Mouse (Mus musculus) kidney, embryonic 16.5 days (tissue): ENCODE results near the gene Bcat1. TPM values are rescaled to one million over a fixed set of nuclear protein-coding genes. Genes with fewer than 3 reads are reported as not detected.
A peak's percentile ranks its signal among the peaks of the same experiment; 100 is the strongest.
"Not testable (repeated sequence)": the region's sequence is repeated elsewhere in the genome, so short reads cannot be mapped to it uniquely, and the experiment has no call there.

ENCODE experiments used
- ATAC-seq: fragments of 200-750 bp; cut with Nextera tagmentation; 2 replicates; pipeline ENCODE4 v1.8.0; 2017; ENCODE audit warnings: moderate TSS enrichment; ENCODE audit not compliant: low FRiP score, low TSS enrichment
- H3K27ac ChIP-seq: fragments of 300-500 bp; sonication (generic); 2 replicates; pipeline ENCODE4 v1.5.1; 2014; ENCODE audit warnings: low read length
- H3K27me3 ChIP-seq: fragments of 300-500 bp; sonication (generic); 2 replicates; pipeline ENCODE4 v1.6.1; 2014; ENCODE audit warnings: low read length, control low read depth, mixed read lengths; ENCODE audit not compliant: insufficient read depth
- H3K36me3 ChIP-seq: fragments of 300-500 bp; sonication (generic); 2 replicates; pipeline ENCODE4 v1.6.1; 2014; ENCODE audit warnings: low read length, control low read depth, mixed read lengths; ENCODE audit not compliant: insufficient read depth
- H3K4me1 ChIP-seq: fragments of 300-500 bp; sonication (generic); 2 replicates; pipeline ENCODE4 v1.6.1; 2014; ENCODE audit warnings: low read length, control low read depth, mixed read lengths; ENCODE audit not compliant: insufficient read depth
- H3K4me2 ChIP-seq: fragments of 300-500 bp; sonication (generic); replicated peaks from 2 replicates; pipeline ENCODE4 v1.6.1; 2014; ENCODE audit warnings: low read depth, low read length
- H3K4me3 ChIP-seq: fragments of 300-500 bp; sonication (generic); 2 replicates; pipeline ENCODE4 v1.5.1; 2014; ENCODE audit warnings: mild to moderate bottlenecking, low read length
- H3K9ac ChIP-seq: fragments of 300-500 bp; sonication (generic); replicated peaks from 2 replicates; pipeline ENCODE4 v1.6.1; 2014; ENCODE audit warnings: low read length
- H3K9me3 ChIP-seq: fragments of 300-500 bp; sonication (generic); 2 replicates; pipeline ENCODE4 v1.6.1; 2016; ENCODE audit warnings: low read length, control low read depth
- WGBS: fragments of 180-500 bp; shearing (Covaris S2); extraction: QIAGEN DNeasy Blood & Tissue Kit; methylation state at CpG from one replicate; pipeline ENCODE4 v1.1.7; 2014; 5-methylcytosine and 5-hydroxymethylcytosine counted together
- polyA plus RNA-seq: library from polyadenylated mRNA; unstranded; fragments of >200 nt; fragmentation: Nextera tagmentation; extraction: Ambion mirVana; gene quantifications from 2 replicates; pipeline ENCODE4 v1.2.1, GENCODE M21; 2015

Bcat1 gene
- polyA plus RNA-seq, 1 experiment from 2014 or later, result 7.1 TPM

DNA sequence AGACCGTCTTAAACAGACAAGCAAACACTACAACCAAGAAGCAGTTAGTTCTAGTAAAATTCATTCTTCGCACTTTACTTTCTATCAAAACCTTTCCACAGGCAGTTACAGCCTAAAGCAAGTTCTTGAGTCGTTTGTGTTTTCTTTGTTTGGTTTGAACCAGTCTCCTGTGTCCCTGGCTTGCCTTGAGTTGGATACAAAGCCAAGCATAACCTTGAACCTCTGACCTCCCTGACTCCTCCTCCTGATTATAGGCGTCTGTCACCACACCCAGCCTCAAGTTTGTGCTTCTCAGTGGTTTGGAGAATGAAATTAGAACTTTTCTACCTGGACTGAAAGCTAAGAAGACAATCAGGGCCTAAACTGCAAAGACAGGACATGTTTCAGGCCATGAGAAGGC lies 18.4 kb upstream of the Bcat1 start:
- no peak overlapping the region for H3K27ac ChIP-seq
- WGBS, result 72% methylated on average over 4 of the region's 4 CpGs
- no peaks in the 10 kb centered on the region for H3K4me1 ChIP-seq
- H3K27me3 ChIP-seq, result no peaks in the 10 kb centered on the region
- no peak overlapping the region for H3K4me2 ChIP-seq
- H3K36me3 ChIP-seq, result no peaks in the 10 kb centered on the region
- no peak overlapping the region for H3K4me3 ChIP-seq
- ATAC-seq, result no peak
- no peaks in the 10 kb centered on the region for H3K9me3 ChIP-seq
- H3K9ac ChIP-seq, result no peak overlapping the region

DNA sequence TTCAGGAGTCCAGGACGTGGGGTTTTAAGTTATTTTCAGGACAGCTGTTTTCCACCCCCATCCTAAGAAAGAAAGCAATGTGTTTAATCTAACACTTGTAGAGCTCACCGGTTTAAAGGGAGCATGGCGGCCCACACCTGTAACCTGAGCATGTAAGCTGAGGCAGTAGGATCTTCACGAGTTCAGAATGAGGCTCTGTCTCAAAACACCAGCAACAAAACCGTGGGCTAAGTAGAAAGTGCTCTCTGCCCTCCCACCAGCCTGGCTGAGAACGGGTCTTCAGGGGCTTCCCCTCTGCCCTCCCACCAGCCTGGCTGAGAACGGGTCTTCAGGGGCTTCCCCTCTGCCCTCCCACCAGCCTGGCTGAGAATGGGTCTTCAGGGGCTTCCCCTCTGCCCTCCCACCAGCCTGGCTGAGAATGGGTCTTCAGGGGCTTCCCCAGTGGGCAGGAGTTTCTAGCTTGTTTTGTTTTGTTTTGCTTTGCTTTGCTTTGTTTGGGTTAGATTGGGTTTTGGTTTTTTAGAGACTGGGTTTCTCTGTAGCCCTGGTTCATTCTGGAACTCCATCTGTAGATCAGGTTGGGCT lies 17.1 kb upstream of the Bcat1 start:
- H3K36me3 ChIP-seq, H3K4me2 ChIP-seq, H3K9ac ChIP-seq, H3K27ac ChIP-seq, ATAC-seq, H3K4me3 ChIP-seq, H3K9me3 ChIP-seq, H3K4me1 ChIP-seq, H3K27me3 ChIP-seq: not testable (repeated sequence)
- 42% methylated on average over 7 of the region's 7 CpGs for WGBS

DNA sequence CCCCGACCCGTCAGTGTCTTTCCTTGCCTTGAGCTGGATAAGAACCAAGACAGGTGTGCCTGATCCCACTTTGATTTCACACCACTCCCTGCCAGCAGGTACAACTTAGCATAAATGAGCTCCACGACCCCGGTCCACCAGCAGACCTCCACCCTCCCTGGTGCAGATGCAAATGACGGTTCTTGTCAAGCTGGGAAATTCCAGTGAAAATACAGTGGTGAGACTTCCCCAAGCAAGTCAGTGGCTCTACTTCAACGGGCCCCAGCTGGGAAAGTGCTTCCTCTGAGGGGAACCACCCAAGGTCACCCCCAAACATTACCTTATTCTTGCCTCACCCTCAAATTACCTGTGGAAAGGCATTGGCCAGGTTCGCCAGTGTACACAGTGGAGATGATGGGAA lies 16.0 kb upstream of the Bcat1 start:
- Histone ChIP-seq H3K4me1 (no peaks in the 10 kb centered on the region), H3K4me3 (no peak overlapping the region), H3K4me2 (no peak overlapping the region), H3K9ac (no peak overlapping the region), H3K9me3 (no peaks in the 10 kb centered on the region), H3K36me3 (no peaks in the 10 kb centered on the region), H3K27me3 (no peaks in the 10 kb centered on the region), H3K27ac (no peak overlapping the region)
- no peak for ATAC-seq
- WGBS, result 82% methylated on average over 7 of the region's 7 CpGs

DNA sequence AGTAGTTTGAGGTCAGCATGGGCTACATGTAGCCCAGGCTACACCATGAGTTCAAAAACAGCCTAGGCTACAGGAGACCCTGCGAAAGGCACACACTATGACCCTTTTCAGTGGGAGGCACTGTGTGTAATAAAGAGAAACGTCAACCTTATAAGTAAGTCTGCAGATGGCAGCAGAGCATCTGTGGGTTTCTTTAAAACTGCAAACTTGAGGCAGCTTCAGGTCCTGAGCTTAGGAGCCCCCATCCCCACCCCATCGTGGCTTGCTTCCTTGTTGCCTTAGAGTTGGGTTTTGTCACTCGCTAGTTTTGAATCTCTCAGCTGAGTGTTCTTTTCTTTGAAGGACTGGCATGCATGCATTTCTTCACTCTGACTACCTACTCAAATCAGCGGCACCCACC lies 14.9 kb upstream of the Bcat1 start:
- Histone ChIP-seq H3K4me1 (no peaks in the 10 kb centered on the region), H3K27ac (no peak overlapping the region), H3K9ac (no peak overlapping the region), H3K4me2 (no peak overlapping the region), H3K27me3 (no peaks in the 10 kb centered on the region), H3K9me3 (no peaks in the 10 kb centered on the region), H3K36me3 (no peaks in the 10 kb centered on the region), H3K4me3 (no peak overlapping the region)
- 64% methylated on average over 5 of the region's 5 CpGs for WGBS
- peak; percentile 42; the same call in 1 of the 2 replicates for ATAC-seq

DNA sequence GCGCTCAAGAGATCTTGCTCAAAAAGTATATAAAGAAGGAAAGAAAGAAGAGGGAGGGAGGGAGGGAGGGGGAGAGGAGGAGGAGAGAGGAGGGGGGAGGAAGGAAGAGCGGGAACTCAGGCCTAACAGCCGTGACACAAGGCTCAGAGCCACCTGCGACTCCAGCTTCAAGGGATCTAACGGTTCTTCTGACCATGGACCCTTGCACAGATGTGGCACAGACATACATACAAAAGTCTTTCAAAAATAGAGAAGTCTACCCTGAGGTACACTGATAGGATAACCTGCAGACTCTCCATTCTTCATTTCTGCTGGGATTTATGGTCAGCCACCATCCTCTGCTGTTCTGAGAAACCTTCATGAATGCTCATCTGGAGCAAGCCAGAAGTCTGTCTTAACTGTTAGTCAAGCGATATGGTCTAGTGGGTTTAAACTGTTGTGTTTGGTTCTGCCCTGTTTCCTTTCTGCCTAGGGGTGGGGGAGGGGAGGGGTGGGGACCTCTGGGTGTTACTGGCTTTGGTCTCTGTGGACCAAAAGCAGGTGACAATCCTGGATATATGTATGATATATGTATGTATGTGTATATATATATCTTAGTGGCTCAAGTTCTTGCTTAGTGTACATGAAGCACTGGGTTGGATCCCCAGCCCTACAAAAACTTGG lies 14.3 kb upstream of the Bcat1 start:
- Histone ChIP-seq H3K36me3 (no peaks in the 10 kb centered on the region), H3K4me3 (no peak overlapping the region), H3K27me3 (no peaks in the 10 kb centered on the region), H3K4me1 (no peaks in the 10 kb centered on the region), H3K9ac (no peak overlapping the region), H3K9me3 (no peaks in the 10 kb centered on the region), H3K4me2 (no peak overlapping the region), H3K27ac (no peak overlapping the region)
- ATAC-seq, result peak; percentile 73
- WGBS, result 54% methylated on average over 6 of the region's 6 CpGs

DNA sequence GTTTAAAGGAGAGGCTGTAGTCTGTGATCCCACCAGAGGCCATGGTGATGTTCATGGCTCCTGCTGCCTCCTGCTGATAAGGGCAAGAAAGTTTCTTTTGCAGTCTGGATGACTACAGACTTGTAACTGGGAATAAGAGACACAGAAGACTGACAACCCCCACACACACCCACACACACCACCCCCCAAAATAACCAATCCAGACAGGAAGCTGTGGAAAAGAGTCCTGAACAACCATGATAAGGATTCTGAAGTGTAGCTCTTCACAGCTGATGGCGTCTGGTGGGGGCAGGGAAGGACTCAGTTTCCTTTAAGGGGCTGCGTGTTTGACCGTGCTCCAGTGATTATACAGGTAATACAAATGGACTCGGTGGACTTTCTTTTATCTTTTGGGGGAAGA lies 13.4 kb upstream of the Bcat1 start:
- H3K9me3 ChIP-seq, result no peaks in the 10 kb centered on the region
- no peak overlapping the region for H3K9ac ChIP-seq
- H3K27me3 ChIP-seq, result no peaks in the 10 kb centered on the region

DNA sequence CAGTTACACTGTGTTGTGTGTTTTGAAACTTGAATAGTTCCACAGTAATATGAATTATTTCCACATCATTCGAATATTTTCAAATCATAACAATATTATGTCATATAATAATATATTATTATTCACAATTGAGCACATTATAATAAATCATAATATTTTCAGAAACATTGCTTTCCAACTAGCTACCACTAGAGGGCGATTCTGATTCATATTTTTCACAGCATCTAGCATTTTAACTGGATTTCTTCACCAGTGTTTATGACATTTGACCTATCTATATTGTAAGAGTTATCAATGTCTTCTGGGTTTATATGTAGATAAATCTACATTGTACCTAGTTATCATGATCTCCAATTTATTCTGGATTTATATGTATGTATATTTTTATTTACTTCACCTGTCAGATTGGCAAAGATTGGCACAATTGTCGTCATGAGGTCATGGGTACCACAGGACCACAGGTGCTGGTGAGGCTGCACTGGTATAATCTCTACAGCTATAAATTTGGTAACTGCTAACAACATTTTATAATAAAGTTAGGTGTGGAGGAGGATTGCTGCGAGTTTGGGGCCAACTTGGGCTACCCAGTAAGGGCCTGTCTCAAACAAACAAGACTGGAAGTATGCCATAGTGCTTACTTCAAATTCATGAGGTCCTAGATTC lies 12.6 kb upstream of the Bcat1 start:
- no peaks in the 10 kb centered on the region for H3K9me3 ChIP-seq
- H3K27ac ChIP-seq, result no peak overlapping the region
- WGBS, result 49% methylated on average over 4 of the region's 4 CpGs
- no peak for ATAC-seq
- H3K4me3 ChIP-seq, result no peak overlapping the region
- H3K27me3 ChIP-seq, result no peaks in the 10 kb centered on the region
- no peak overlapping the region for H3K4me2 ChIP-seq
- H3K9ac ChIP-seq, result no peak overlapping the region
- H3K4me1 ChIP-seq, result no peaks in the 10 kb centered on the region
- no peaks in the 10 kb centered on the region for H3K36me3 ChIP-seq

More for the DNA sequence above, 13.4 kb upstream of the Bcat1 start:
- ATAC-seq, result no peak
- Histone ChIP-seq H3K4me3 (no peak overlapping the region), H3K27ac (no peak overlapping the region), H3K4me2 (no peak overlapping the region), H3K36me3 (no peaks in the 10 kb centered on the region), H3K4me1 (no peaks in the 10 kb centered on the region)
- WGBS, result 66% methylated on average over 4 of the region's 4 CpGs

DNA sequence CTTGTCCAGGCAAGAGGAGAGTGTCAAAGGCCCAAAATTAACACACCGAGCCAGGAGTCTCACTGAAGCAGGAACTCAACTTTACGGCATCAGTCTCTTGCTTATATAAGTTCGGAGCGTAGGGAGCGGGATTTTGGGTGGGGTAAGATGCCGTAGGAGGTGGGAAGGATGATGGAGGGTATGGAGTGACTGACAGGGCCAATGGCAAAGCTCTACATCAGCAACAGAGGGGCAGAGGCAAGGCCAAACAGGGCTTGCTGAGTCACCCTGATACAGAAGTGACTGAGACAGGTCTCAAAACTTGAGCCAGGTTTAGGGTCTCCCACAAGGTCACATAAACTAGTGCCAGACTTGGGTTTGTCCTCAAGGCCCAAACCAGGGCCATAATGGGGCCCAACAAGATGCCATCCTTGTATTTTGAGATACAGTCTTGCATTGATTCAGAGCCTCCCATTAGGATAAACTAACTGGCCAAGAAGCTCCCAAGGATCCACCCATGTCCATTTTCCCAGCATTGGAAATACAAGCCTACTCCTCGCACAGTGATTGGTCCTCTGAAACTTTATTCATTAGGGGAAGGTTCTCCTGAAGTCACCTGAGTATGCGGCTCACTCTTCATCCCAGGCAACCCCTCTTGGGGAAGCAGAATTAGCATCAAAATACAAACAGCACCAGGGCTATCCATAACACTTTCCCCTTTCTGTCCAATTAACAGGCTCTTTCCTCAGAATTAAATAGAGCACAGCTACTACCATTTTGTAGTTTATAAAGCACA lies 8.5 kb upstream of the Bcat1 start:
- ATAC-seq, result no peak
- H3K27ac ChIP-seq, result no peak overlapping the region
- H3K9ac ChIP-seq, result no peak overlapping the region
- H3K4me3 ChIP-seq, result no peak overlapping the region
- H3K27me3 ChIP-seq, result no peaks in the 10 kb centered on the region
- H3K4me1 ChIP-seq, result no peaks in the 10 kb centered on the region
- no peaks in the 10 kb centered on the region for H3K9me3 ChIP-seq
- H3K36me3 ChIP-seq, result no peaks in the 10 kb centered on the region
- 92% methylated on average over 8 of the region's 8 CpGs for WGBS
- H3K4me2 ChIP-seq, result no peak overlapping the region

DNA sequence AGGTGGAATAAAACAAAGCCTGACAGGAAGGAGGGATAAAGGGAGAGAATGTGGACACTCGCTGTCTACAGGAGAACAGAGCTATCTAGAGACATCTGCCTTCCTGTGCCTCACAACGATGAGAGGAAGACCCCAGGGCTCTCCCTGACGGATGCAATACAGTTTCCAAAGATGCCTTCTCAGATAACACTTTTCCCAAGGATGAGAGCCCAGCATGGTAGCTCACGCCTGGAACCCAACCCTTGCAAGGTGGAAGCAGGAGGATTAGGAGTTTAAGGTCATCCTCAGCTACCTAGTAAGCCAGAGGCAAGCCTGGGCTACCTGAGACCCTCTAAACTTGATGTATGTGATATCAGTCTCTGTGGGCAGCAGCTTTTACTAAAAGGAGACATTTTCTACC lies 5.7 kb upstream of the Bcat1 start:
- no peak overlapping the region for H3K9ac ChIP-seq
- no peak overlapping the region for H3K27ac ChIP-seq
- no peaks in the 10 kb centered on the region for H3K9me3 ChIP-seq
- H3K4me2 ChIP-seq, result no peak overlapping the region
- H3K4me3 ChIP-seq, result no peak overlapping the region
- no peaks in the 10 kb centered on the region for H3K27me3 ChIP-seq
- no peak for ATAC-seq
- no peaks in the 10 kb centered on the region for H3K36me3 ChIP-seq
- H3K4me1 ChIP-seq, result no peaks in the 10 kb centered on the region
- WGBS, result 54% methylated on average over 4 of the region's 4 CpGs
